Mouse (Mus musculus) CH12.LX (cell line): ENCODE measurements at regions not wholly inside any gene's neighbourhood (a gene's known extent, or its start where the extent isn't known, plus 50 kb on each side); places are given as distances from the start of the nearest gene placed in this dataset.

Source experiments
- BHLHE40 ChIP-seq: IDR thresholded peaks from 2 replicates; pipeline ENCODE4 v1.6.1; 2011; ENCODE audit warnings: mild to moderate bottlenecking, low read depth, low read length, improper control_type of control experiment
- CTCF ChIP-seq, 2 experiments: IDR thresholded peaks in 1 of 2; conservative IDR thresholded peaks in 1 of 2; 2 replicates each; pipeline ENCODE4 v1.5.1; 2011 to 2012; ENCODE audit warnings: low read depth in 2 of 2, low read length in 2 of 2, improper control_type of control experiment in 1 of 2, inconsistent platforms in 1 of 2, mild to moderate bottlenecking in 1 of 2, moderate library complexity in 1 of 2
- EP300 ChIP-seq: IDR thresholded peaks from 2 replicates; pipeline ENCODE4 v1.6.1; 2011; ENCODE audit warnings: low read length, improper control_type of control experiment
- ETS1 ChIP-seq: conservative IDR thresholded peaks from 2 replicates; pipeline ENCODE4 v1.6.1; 2012; ENCODE audit warnings: low read depth, mild to moderate bottlenecking, inconsistent platforms, low read length, improper control_type of control experiment, moderate library complexity
- HCFC1 ChIP-seq: IDR thresholded peaks from 2 replicates; pipeline ENCODE4 v1.6.1; 2012; ENCODE audit warnings: low read depth, mild to moderate bottlenecking, inconsistent platforms, low read length, improper control_type of control experiment
- JUN ChIP-seq: IDR thresholded peaks from 2 replicates; pipeline ENCODE4 v1.6.1; 2011; ENCODE audit warnings: low read depth, mild to moderate bottlenecking, low read length, improper control_type of control experiment, moderate library complexity; ENCODE audit not compliant: insufficient read depth
- MAFK ChIP-seq: IDR thresholded peaks from 2 replicates; pipeline ENCODE4 v1.6.1; 2011; ENCODE audit warnings: low read length, improper control_type of control experiment; ENCODE audit not compliant: insufficient replicate concordance
- MAZ ChIP-seq: IDR thresholded peaks from 2 replicates; pipeline ENCODE4 v1.6.1; 2012; ENCODE audit warnings: low read depth, mild to moderate bottlenecking, inconsistent platforms, low read length, improper control_type of control experiment, moderate library complexity
- MYC ChIP-seq: IDR thresholded peaks from 2 replicates; pipeline ENCODE4 v1.6.1; 2011; ENCODE audit warnings: low read depth, mild to moderate bottlenecking, improper control_type of control experiment, low read length
- NELFE ChIP-seq: IDR thresholded peaks from 2 replicates; pipeline ENCODE4 v1.6.1; 2011; ENCODE audit warnings: low read depth, low read length, improper control_type of control experiment
- POLR2A ChIP-seq: IDR thresholded peaks from 2 replicates; pipeline ENCODE4 v1.6.1; 2011; ENCODE audit warnings: low read depth, mild to moderate bottlenecking, improper control_type of control experiment, low read length
- POLR2AphosphoS2 ChIP-seq: IDR thresholded peaks from 2 replicates; pipeline ENCODE4 v1.6.1; 2011; ENCODE audit warnings: low read depth, low read length, improper control_type of control experiment
- USF1 ChIP-seq: IDR thresholded peaks from 2 replicates; pipeline ENCODE4 v1.6.1; 2014; ENCODE audit warnings: low read depth, mild to moderate bottlenecking, inconsistent platforms, low read length, improper control_type of control experiment
- ZKSCAN1 ChIP-seq: IDR thresholded peaks from 2 replicates; pipeline ENCODE4 v1.6.1; 2012; ENCODE audit warnings: low read depth, inconsistent platforms, low read length, improper control_type of control experiment, borderline replicate concordance

- TF ChIP-seq BHLHE40 (no peak), POLR2A (no peak), CTCF (conservative IDR thresholded peaks at IDR 0.05 in 1 of 2, IDR thresholded peaks at IDR 0.05 in 1 of 2; ENCODE audit: low read depth in 2 of 2, low read length in 2 of 2) (no peak), EP300 (no peak), HCFC1 (no peak), MAFK (no peak), POLR2AphosphoS2 (no peak), MAZ (no peak), NELFE (no peak), JUN (no peak), ETS1 (no peak), ZKSCAN1 (no peak), MYC (no peak), USF1 (no peak)
Observed at GRCm38 (mm10) chr4:71808271-71808670, 50.5 kb upstream of the Gm11232 start.
